Mouse (Mus musculus) lung, embryonic 16.5 days (tissue): ENCODE results near the gene Mthfd1. TPM values are rescaled to one million over a fixed set of nuclear protein-coding genes. Genes with fewer than 3 reads are reported as not detected.

Experiments
- polyA plus RNA-seq: library from polyadenylated mRNA; unstranded; fragments of >200 nt; fragmentation: Nextera tagmentation; extraction: Ambion mirVana; gene quantifications from 2 replicates; pipeline ENCODE4 v1.2.1, GENCODE M21; 2015

Mthfd1 gene
- polyA plus RNA-seq, 1 experiment from 2014 or later = 93.2 TPM

Other genes with a start within 250 kb of the Mthfd1 start
- 0.28 and 0.46 TPM in 2 replicates for gene Esr2, start 78.0 kb upstream of the Mthfd1 start, polyA plus RNA-seq
- not detected in 2 replicates for gene Tex21, start 8.6 kb upstream of the Mthfd1 start, polyA plus RNA-seq
- 35.7 and 43.7 TPM in 2 replicates for gene Akap5, start 69.6 kb downstream of the Mthfd1 start, polyA plus RNA-seq
- 14.6 and 16.9 TPM in 2 replicates for gene Zbtb25, start 114.3 kb downstream of the Mthfd1 start, polyA plus RNA-seq
- 9.8 and 10.4 TPM in 2 replicates for gene Zbtb1, start 115.0 kb downstream of the Mthfd1 start, polyA plus RNA-seq
- gene Hspa2, start 148.9 kb downstream of the Mthfd1 start, polyA plus RNA-seq = 15.4 and 15.7 TPM in 2 replicates
- 9.1 and 10.4 TPM in 2 replicates for gene Ppp1r36, start 162.2 kb downstream of the Mthfd1 start, polyA plus RNA-seq